Mouse (Mus musculus) left cerebral cortex, postnatal 10 days (tissue): ENCODE measurements around the gene P2rx7. TPM values are rescaled to one million over a fixed set of nuclear protein-coding genes. Genes with fewer than 3 reads are reported as not detected.
"Not testable (repeated sequence)": the region's sequence is repeated elsewhere in the genome, so short reads cannot be mapped to it uniquely, and the experiment has no call there.

Experiments
- DNase-seq, 2 experiments: peaks; one replicate each; pipeline ENCODE4 v3.0.0; 2021 to 2022; ENCODE audit warnings: low spot score in 2 of 2, mixed read lengths in 1 of 2; ENCODE audit errors: extremely low spot score in 1 of 2
- intact Hi-C: fragments of 180-260 bp; cut with DNase I; formaldehyde crosslinking; loops from one replicate; pipeline ENCODE4 v1.15.1; 2025
- total RNA-seq, 2 experiments: library from RNA; stranded (reverse); gene quantifications; 2 replicates each; pipeline ENCODE4 v1.2.3; 2021

P2rx7 gene
- total RNA-seq, 2 experiments from 2014 or later: 6.3 to 6.5 TPM

- intact Hi-C loops: loop anchor here (5.0 kb wide), 1 partner anchor 68 kb away; the partner anchor contains the start of gene P2rx4
- DNase-seq: no peak
Measured at GRCm38 (mm10) chr5:122639517-122639916, 4.2 kb upstream of the P2rx7 start.

- no peak for DNase-seq
- intact Hi-C loops: loop anchor here (5.0 kb wide), 1 partner anchor 67 kb away; the partner anchor contains the start of gene P2rx4
Measured at GRCm38 (mm10) chr5:122639986-122640385, 3.7 kb upstream of the P2rx7 start.

GRCm38 (mm10) chr5:122644111-122644607 is 448 bp downstream of the P2rx7 start:
- intact Hi-C loops: no loop called here
- peak in 1 of 2 experiments; percentile 53 for DNase-seq

- no peak for DNase-seq
- intact Hi-C loops: no loop called here
Measured at GRCm38 (mm10) chr5:122645290-122645689, 1.6 kb downstream of the P2rx7 start.

GRCm38 (mm10) chr5:122646050-122646449 is 2.3 kb downstream of the P2rx7 start:
- no peak for DNase-seq
- intact Hi-C loops: no loop called here

GRCm38 (mm10) chr5:122647256-122647924 is 3.7 kb downstream of the P2rx7 start:
- intact Hi-C loops: no loop called here
- peak in 1 of 2 experiments; percentile 54 for DNase-seq

- not testable (repeated sequence) for DNase-seq
Measured at GRCm38 (mm10) chr5:122647952-122648374, 4.3 kb downstream of the P2rx7 start.

GRCm38 (mm10) chr5:122649264-122649663 is 5.6 kb downstream of the P2rx7 start:
- intact Hi-C loops: no loop called here
- peak in 1 of 2 experiments; percentile 43 for DNase-seq

More at GRCm38 (mm10) chr5:122647952-122648374, 4.3 kb downstream of the P2rx7 start:
- intact Hi-C loops: not testable (repeated sequence)

- no peak for DNase-seq
- intact Hi-C loops: no loop called here
Measured at GRCm38 (mm10) chr5:122650100-122650499, 6.4 kb downstream of the P2rx7 start.

GRCm38 (mm10) chr5:122652506-122652905 is 8.8 kb downstream of the P2rx7 start:
- no peak for DNase-seq
- intact Hi-C loops: no loop called here

GRCm38 (mm10) chr5:122653112-122653445 is 9.4 kb downstream of the P2rx7 start:
- intact Hi-C loops: no loop called here
- peak in 1 of 2 experiments; percentile 45 for DNase-seq

- DNase-seq: peak in 1 of 2 experiments; percentile 44
- intact Hi-C loops: no loop called here
Measured at GRCm38 (mm10) chr5:122653446-122654267, 9.9 kb downstream of the P2rx7 start.

GRCm38 (mm10) chr5:122654268-122654573 is 10.5 kb downstream of the P2rx7 start:
- intact Hi-C loops: no loop called here
- peak in 1 of 2 experiments; percentile 51 for DNase-seq

- intact Hi-C loops: no loop called here
- DNase-seq: no peak
Measured at GRCm38 (mm10) chr5:122656808-122657207, 13.1 kb downstream of the P2rx7 start.

GRCm38 (mm10) chr5:122662501-122662900 is 18.8 kb downstream of the P2rx7 start:
- no peak for DNase-seq
- intact Hi-C loops: no loop called here

- intact Hi-C loops: no loop called here
- no peak for DNase-seq
Measured at GRCm38 (mm10) chr5:122665036-122665435, 21.3 kb downstream of the P2rx7 start.

GRCm38 (mm10) chr5:122668981-122669897 is 25.5 kb downstream of the P2rx7 start:
- DNase-seq: no peak
- intact Hi-C loops: no loop called here

GRCm38 (mm10) chr5:122671641-122672040 is 27.9 kb downstream of the P2rx7 start:
- intact Hi-C loops, DNase-seq: not testable (repeated sequence)

GRCm38 (mm10) chr5:122672298-122672697 is 28.6 kb downstream of the P2rx7 start:
- intact Hi-C loops: no loop called here

More at GRCm38 (mm10) chr5:122672298-122672697, 28.6 kb downstream of the P2rx7 start:
- DNase-seq: no peak
